Mouse (Mus musculus) cerebellum, adult 2 months (tissue): Measurements from ENCODE around the gene Ptdss2. TPM values are rescaled to one million over a fixed set of nuclear protein-coding genes. Genes with fewer than 3 reads are reported as not detected.
A peak's percentile ranks its signal among the peaks of the same experiment; 100 is the strongest.

ENCODE experiments used
- DNase-seq, 2 experiments: peaks; one replicate each; pipeline ENCODE4 v3.0.0; 2021
- H3K27ac ChIP-seq: fragments of 200-500 bp; 2 replicates; pipeline ENCODE4 v1.5.1; 2012; ENCODE audit warnings: low read length, control low read depth, inconsistent platforms; ENCODE audit not compliant: insufficient read depth
- H3K27me3 ChIP-seq: fragments of 200-500 bp; 2 replicates; pipeline ENCODE4 v1.6.1; 2012; ENCODE audit warnings: inconsistent platforms, mild to moderate bottlenecking, low read length, moderate library complexity; ENCODE audit not compliant: control insufficient read depth, insufficient read depth
- H3K4me1 ChIP-seq: fragments of 200-500 bp; 2 replicates; pipeline ENCODE4 v1.6.1; 2011; ENCODE audit warnings: low read length; ENCODE audit not compliant: control insufficient read depth, insufficient read depth
- H3K4me3 ChIP-seq: fragments of 200-500 bp; replicated peaks from 2 replicates; pipeline ENCODE3; 2011; ENCODE audit warnings: mild to moderate bottlenecking, low read depth, low read length, control low read depth; ENCODE audit not compliant: insufficient read depth
- CTCF ChIP-seq: fragments of 200-500 bp; IDR thresholded peaks from 2 replicates; pipeline ENCODE4 v1.5.1; 2011; ENCODE audit warnings: low read depth, mild to moderate bottlenecking, control low read depth, low read length, moderate library complexity, borderline replicate concordance; ENCODE audit not compliant: insufficient read depth
- POLR2A ChIP-seq: fragments of 200-500 bp; IDR thresholded peaks from 2 replicates; pipeline ENCODE4 v1.6.1; 2011; ENCODE audit warnings: low read length, control low read depth, borderline replicate concordance; ENCODE audit not compliant: insufficient read depth
- WGBS: fragments of 180-500 bp; shearing (Covaris S2); methylation state at CpG from one replicate; pipeline ENCODE4 v1.1.7; 2018; 5-methylcytosine and 5-hydroxymethylcytosine counted together
- polyA plus RNA-seq: library from polyadenylated mRNA; depleted of rRNA; stranded (reverse); fragments of >200 nt; gene quantifications from 2 replicates; pipeline ENCODE4 v1.2.3, GENCODE M21; 2012; rRNA removed

Ptdss2 gene
- 62.4 and 64.2 TPM in 2 replicates for polyA plus RNA-seq

DNA sequence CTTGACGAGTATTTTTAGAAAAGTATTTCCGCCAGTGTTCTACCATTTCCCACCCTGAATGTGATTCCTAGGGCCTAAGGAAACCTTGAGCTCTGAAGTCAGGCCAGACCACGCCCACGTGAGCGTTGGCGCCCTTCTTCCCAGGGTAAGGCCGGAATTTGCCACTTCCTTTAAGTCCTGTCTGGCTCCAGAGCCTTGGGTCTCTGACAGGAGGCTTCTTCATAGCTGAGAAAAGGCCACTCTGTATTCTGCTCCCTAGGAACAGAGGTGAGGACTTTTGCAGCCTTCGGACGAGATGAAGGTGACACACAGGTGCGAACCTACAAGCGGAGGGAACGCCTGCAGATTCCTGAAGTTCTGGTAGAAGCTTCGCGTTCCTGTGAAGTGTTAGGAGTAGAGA lies at the start of gene Ptdss2:
Gene Ptdss2, plus strand, starts transcription at position 138 of the 400 bp plus-strand sequence.
- H3K4me3 ChIP-seq: peak within 1 kb of the TSS; percentile 80
- DNase-seq: no peak
- H3K27ac ChIP-seq: no peak within 1 kb of the TSS
- TF ChIP-seq POLR2A (no peak), CTCF (no peak)
- H3K4me1 ChIP-seq: no peaks in the 10 kb centered on the region
- WGBS: 54% methylated on average over 14 of the region's 14 CpGs
- H3K27me3 ChIP-seq: no peaks in the 10 kb centered on the region

DNA sequence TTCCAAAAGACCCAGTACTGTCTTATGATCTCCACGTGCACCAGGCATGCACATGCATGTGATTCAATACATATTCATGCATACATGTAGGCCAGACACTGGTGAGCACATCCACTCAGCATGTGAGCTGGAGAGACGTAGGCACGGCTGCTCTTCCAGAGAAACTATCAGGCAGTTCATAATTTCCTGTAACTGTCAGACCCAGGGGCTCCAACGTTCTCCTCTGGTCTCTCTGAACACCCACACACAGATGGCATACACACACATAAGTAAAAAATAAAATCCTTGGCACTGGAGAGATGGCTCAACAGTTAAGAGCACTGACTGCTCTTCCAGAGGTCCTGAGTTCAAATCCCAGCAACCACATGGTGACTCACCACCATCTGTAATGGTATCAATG lies 48.4 kb upstream of the Ptdss2 start:
- no peak for TF ChIP-seq CTCF
- DNase-seq: peak in 1 of 2 experiments; percentile 4
- 74% methylated on average over 4 of the region's 4 CpGs for WGBS
- Histone ChIP-seq H3K27ac (no peak overlapping the region), H3K4me1 (no peaks in the 10 kb centered on the region), H3K27me3 (no peaks in the 10 kb centered on the region), H3K4me3 (no peak overlapping the region)

DNA sequence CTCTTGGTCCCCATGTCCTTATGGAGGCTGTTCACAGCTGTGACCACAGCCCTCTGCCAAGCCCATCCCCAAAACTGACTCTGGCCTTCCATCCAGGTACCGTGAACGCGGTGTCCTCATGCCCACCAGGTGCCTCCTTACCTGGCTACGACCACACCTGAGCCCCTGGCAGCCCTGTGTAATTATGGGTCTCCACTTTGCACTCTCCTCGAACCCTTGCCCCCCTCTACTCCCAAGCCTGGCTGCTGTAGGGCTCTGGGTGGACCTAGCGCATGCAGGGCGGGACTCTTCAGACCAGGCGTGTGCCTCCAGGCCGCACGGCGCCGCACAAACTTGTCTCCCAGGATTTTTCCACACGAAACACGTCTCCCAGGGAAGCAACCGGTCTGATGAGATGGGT lies 44.3 kb upstream of the Ptdss2 start, which contains the start of gene Pkp3:
Gene Pkp3, plus strand, starts transcription at position 378 of the 400 bp plus-strand sequence.
- 93% methylated on average over 15 of the region's 15 CpGs for WGBS
- no peak within 1 kb of the TSS for H3K27ac ChIP-seq
- DNase-seq: peak in 1 of 2 experiments; percentile 7
- H3K4me1 ChIP-seq: no peaks in the 10 kb centered on the region
- H3K4me3 ChIP-seq: no peak within 1 kb of the TSS
- no peak for TF ChIP-seq CTCF
- no peak for TF ChIP-seq POLR2A
- no peaks in the 10 kb centered on the region for H3K27me3 ChIP-seq

DNA sequence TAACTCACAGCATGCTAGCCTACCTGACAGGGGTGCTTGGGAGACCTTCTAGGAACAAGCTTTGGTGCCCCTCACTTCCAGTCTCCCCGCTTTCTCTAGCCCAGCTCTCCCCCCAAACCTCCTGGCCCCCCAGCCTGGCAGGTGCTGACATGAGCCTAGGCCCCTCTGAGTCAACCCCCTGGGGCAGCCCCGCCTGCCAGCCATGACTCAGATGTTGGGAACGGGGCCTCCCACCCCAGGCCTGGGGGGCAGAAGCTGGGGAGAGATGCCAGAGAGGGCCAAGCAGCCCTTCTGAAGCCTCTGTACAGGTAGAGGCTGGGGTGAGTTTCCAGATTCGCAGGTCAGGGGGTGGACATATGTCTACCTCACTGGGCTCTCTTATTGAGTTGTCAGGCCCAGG lies 43.3 kb upstream of the Ptdss2 start:
- Histone ChIP-seq H3K27ac (no peak overlapping the region), H3K4me1 (no peaks in the 10 kb centered on the region), H3K4me3 (no peak overlapping the region), H3K27me3 (no peaks in the 10 kb centered on the region)
- 77% methylated on average over 4 of the region's 4 CpGs for WGBS
- DNase-seq: peak in 1 of 2 experiments; percentile 5
- TF ChIP-seq POLR2A: no peak
- no peak for TF ChIP-seq CTCF

DNA sequence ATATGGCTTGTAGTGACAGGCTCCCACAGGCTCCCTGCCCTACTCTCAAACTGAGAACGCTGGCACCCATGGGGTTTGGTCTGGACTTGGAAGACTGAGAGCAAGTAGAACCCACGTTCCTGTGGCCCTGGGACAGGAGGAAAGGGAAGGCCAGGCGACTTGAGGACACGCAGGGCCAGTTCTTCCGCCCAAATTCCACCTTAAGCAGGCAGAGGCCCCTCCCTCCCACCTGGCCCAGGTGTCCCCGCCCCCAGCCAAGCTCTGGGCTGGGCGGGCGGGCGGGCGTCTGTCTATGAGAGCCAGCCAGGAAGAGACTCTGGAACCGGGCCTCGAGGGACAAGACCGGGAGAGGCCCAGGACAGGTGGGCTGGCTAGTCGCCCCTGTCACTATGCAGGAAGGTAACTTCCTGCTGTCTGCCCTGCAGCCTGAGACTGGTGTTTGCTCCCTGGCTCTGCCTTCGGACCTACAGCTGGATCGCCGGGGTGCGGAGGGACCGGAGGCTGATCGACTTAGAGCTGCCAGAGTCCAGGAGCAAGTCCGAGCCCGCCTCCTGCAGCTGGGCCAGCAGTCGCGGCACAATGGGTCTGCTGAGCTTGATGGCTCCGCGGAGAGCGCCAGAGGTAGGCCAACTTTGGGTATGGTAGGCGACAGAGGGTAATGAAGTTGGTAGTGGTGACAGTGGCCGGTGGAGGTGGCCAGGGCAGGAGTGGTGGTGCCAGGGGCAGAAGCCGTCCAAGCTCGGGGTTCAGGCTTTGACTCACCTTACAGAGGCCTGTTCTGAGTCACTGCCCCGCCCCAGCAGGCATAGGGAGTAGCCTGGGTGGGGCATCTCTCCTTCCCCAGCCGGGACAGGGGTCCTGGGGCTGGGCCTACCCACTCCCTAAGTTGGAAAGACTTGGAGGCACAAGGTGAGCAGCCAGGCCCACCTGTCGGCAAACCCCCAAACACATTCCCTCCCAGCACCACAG lies 42.4 kb upstream of the Ptdss2 start:
- no peak overlapping the region for H3K4me3 ChIP-seq
- 32% methylated on average over 34 of the region's 34 CpGs for WGBS
- H3K27ac ChIP-seq: no peak overlapping the region
- no peaks in the 10 kb centered on the region for H3K27me3 ChIP-seq
- DNase-seq: peak in 1 of 2 experiments; percentile 5
- H3K4me1 ChIP-seq: no peaks in the 10 kb centered on the region
- no peak for TF ChIP-seq POLR2A
- TF ChIP-seq CTCF: no peak

DNA sequence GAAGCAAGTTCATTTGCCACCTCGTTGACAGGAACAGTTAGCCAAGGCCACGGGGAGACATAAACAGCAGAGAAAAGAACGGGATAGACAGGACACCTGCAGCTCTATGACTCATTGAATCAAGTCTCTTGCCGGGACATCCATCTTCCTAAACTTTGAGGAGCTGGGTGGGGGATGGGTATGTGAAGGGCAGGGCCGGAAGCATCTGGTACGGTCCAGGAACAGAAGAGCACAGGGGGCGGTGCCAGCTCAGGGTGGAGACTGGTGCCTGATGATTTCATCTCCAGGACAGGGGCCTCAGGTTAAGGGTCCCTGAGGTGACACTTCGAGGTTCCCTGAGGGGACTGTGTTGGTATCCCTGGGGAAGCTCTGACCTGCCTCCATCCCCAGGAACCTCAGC lies 34.3 kb upstream of the Ptdss2 start:
- no peak for TF ChIP-seq POLR2A
- no peak for TF ChIP-seq CTCF
- H3K4me1 ChIP-seq: no peaks in the 10 kb centered on the region
- H3K4me3 ChIP-seq: no peak overlapping the region
- no peak for DNase-seq
- H3K27me3 ChIP-seq: no peaks in the 10 kb centered on the region
- no peak overlapping the region for H3K27ac ChIP-seq
- WGBS: 41% methylated on average over 8 of the region's 8 CpGs

DNA sequence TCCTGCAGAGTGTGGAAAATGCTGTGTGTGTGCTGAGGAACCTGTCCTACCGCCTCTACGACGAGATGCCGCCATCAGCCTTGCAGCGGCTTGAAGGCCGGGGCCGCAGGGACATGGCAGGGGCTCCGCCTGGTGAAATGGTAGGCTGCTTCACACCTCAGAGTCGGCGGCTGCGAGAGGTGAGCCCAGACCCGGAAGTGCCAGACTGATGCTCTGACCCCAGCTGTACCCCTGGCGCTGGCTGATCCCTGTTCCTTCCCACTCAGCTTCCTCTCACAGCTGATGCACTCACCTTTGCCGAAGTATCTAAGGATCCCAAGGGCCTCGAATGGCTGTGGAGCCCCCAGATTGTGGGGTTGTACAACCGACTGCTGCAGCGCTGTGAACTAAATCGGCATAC lies 33.7 kb upstream of the Ptdss2 start:
- 22% methylated on average over 18 of the region's 18 CpGs for WGBS
- DNase-seq: no peak
- Histone ChIP-seq H3K27ac (no peak overlapping the region), H3K4me1 (no peaks in the 10 kb centered on the region), H3K27me3 (no peaks in the 10 kb centered on the region), H3K4me3 (no peak overlapping the region)
- no peak for TF ChIP-seq CTCF

DNA sequence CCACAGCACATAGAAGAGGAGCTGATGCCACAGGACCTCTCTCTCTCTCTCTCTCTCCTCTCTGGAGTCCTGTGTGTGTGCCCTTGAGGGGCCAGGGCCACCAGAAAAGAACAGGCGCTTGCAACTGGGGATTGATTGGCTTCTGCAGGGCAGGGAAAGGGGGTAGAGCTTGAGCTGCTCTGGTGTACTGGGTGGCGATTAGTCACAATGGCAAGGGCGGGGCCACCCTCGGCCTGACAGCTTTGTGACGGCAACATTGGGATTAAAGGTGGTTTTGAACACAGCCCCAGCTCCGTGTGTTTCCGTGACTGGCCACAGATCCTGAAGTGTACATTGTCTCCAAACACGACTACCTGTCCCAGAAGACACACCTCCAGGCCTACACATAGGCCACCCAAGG lies 32.0 kb upstream of the Ptdss2 start:
- WGBS: 67% methylated on average over 8 of the region's 8 CpGs
- no peak for DNase-seq
- no peak for TF ChIP-seq CTCF
- TF ChIP-seq POLR2A: no peak
- Histone ChIP-seq H3K4me3 (no peak overlapping the region), H3K4me1 (no peaks in the 10 kb centered on the region), H3K27me3 (no peaks in the 10 kb centered on the region), H3K27ac (no peak overlapping the region)
